Mouse (Mus musculus) stomach, embryonic 16.5 days (tissue): ENCODE measurements around the gene Otud6a. TPM values are rescaled to one million over a fixed set of nuclear protein-coding genes. Genes with fewer than 3 reads are reported as not detected.
"Not testable (repeated sequence)": the region's sequence is repeated elsewhere in the genome, so short reads cannot be mapped to it uniquely, and the experiment has no call there.

Experiments
- ATAC-seq: fragments of 200-750 bp; cut with Nextera tagmentation; 2 replicates; pipeline ENCODE4 v1.8.0; 2017; ENCODE audit warnings: moderate number of reproducible peaks, moderate TSS enrichment; ENCODE audit not compliant: insufficient read depth, low FRiP score
- H3K27ac ChIP-seq: fragments of 300-500 bp; sonication (generic); 2 replicates; pipeline ENCODE4 v1.5.1; 2014; ENCODE audit warnings: low read length
- H3K27me3 ChIP-seq: fragments of 300-500 bp; sonication (generic); 2 replicates; pipeline ENCODE4 v1.6.1; 2014; ENCODE audit warnings: low read length, control low read depth, mixed read lengths; ENCODE audit not compliant: control insufficient read depth, insufficient read depth
- H3K36me3 ChIP-seq: fragments of 300-500 bp; sonication (generic); 2 replicates; pipeline ENCODE4 v1.6.1; 2014; ENCODE audit warnings: low read length; ENCODE audit not compliant: control insufficient read depth, insufficient read depth
- H3K4me1 ChIP-seq: fragments of 300-500 bp; sonication (generic); 2 replicates; pipeline ENCODE4 v1.6.1; 2014; ENCODE audit warnings: low read length, control low read depth, mixed read lengths; ENCODE audit not compliant: control insufficient read depth, insufficient read depth
- H3K4me2 ChIP-seq: fragments of 300-500 bp; sonication (generic); 2 replicates; pipeline ENCODE4 v1.6.1; 2014; ENCODE audit warnings: low read depth, low read length, mixed read lengths
- H3K4me3 ChIP-seq: fragments of 300-500 bp; sonication (generic); replicated peaks from 2 replicates; pipeline ENCODE4 v1.5.1; 2014; ENCODE audit warnings: mild to moderate bottlenecking, low read length
- H3K9ac ChIP-seq: fragments of 300-500 bp; sonication (generic); 2 replicates; pipeline ENCODE4 v1.6.1; 2014; ENCODE audit warnings: low read length
- H3K9me3 ChIP-seq: fragments of 300-500 bp; sonication (generic); replicated peaks from 2 replicates; pipeline ENCODE4 v1.6.1; 2016; ENCODE audit warnings: low read length, control low read depth; ENCODE audit not compliant: control insufficient read depth
- WGBS: fragments of 180-500 bp; shearing (Covaris S2); extraction: QIAGEN DNeasy Blood & Tissue Kit; methylation state at CpG from one replicate; pipeline ENCODE4 v1.1.7; 2014; 5-methylcytosine and 5-hydroxymethylcytosine counted together
- microRNA counts: library from miRNA; unstranded; fragments of <30 nt; microRNA quantifications from one replicate; lab custom pipeline; 2016
- microRNA-seq: library from miRNA; unstranded; fragments of <30 nt; microRNA quantifications from one replicate; pipeline ENCODE4, GENCODE M21; 2016
- polyA plus RNA-seq: library from polyadenylated mRNA; unstranded; fragments of >200 nt; fragmentation: Nextera tagmentation; extraction: Ambion mirVana; gene quantifications from 2 replicates; pipeline ENCODE4 v1.2.1, GENCODE M21; 2015

The Otud6a gene
- polyA plus RNA-seq, 1 experiment from 2014 or later = not detected

GRCm38 (mm10) chrX:100442617-100443016, 13.8 kb downstream of the Otud6a start, which contains the start of gene Awat2:
TSS of gene Awat2 (minus strand) at chrX:100442717.
- not testable (repeated sequence) for H3K4me3 ChIP-seq, H3K27me3 ChIP-seq, ATAC-seq, H3K27ac ChIP-seq, H3K9me3 ChIP-seq, H3K36me3 ChIP-seq, H3K4me1 ChIP-seq, H3K9ac ChIP-seq, H3K4me2 ChIP-seq
- WGBS = 70% methylated on average over 2 of the region's 2 CpGs

- ATAC-seq = no peak
- H3K4me2 ChIP-seq = no peak overlapping the region
- H3K9me3 ChIP-seq = no peaks in the 10 kb centered on the region
- WGBS = 86% methylated on average over 7 of the region's 7 CpGs
- H3K9ac ChIP-seq = no peak overlapping the region
- no peak overlapping the region for H3K4me3 ChIP-seq
- no peaks in the 10 kb centered on the region; the same call in 1 of the 2 replicates for H3K27me3 ChIP-seq
- H3K36me3 ChIP-seq = no peaks in the 10 kb centered on the region
- no peak overlapping the region for H3K27ac ChIP-seq
- no peaks in the 10 kb centered on the region for H3K4me1 ChIP-seq
Measured at GRCm38 (mm10) chrX:100443532-100443931, 14.7 kb downstream of the Otud6a start.

- no peak overlapping the region for H3K4me2 ChIP-seq
- 64% methylated on average over 4 of the region's 4 CpGs for WGBS
Measured at GRCm38 (mm10) chrX:100468047-100468446, 39.2 kb downstream of the Otud6a start.

GRCm38 (mm10) chrX:100470126-100470525, 41.3 kb downstream of the Otud6a start:
- Histone ChIP-seq H3K4me2 (no peak overlapping the region), H3K4me3 (no peak overlapping the region), H3K27ac (no peak overlapping the region), H3K9me3 (no peaks in the 10 kb centered on the region), H3K36me3 (no peaks in the 10 kb centered on the region), H3K9ac (no peak overlapping the region), H3K4me1 (no peaks in the 10 kb centered on the region), H3K27me3 (peaks cover 8% of the 10 kb centered on the region)
- 80% methylated on average over 3 of the region's 3 CpGs for WGBS
- ATAC-seq = no peak

More at GRCm38 (mm10) chrX:100468047-100468446, 39.2 kb downstream of the Otud6a start:
- H3K9ac ChIP-seq = no peak overlapping the region
- H3K9me3 ChIP-seq = no peaks in the 10 kb centered on the region
- peaks cover 8% of the 10 kb centered on the region for H3K27me3 ChIP-seq
- no peak overlapping the region for H3K27ac ChIP-seq
- H3K36me3 ChIP-seq = no peaks in the 10 kb centered on the region
- no peaks in the 10 kb centered on the region for H3K4me1 ChIP-seq
- H3K4me3 ChIP-seq = no peak overlapping the region
- ATAC-seq = no peak

GRCm38 (mm10) chrX:100471491-100471890, 42.7 kb downstream of the Otud6a start:
- peaks cover 8% of the 10 kb centered on the region for H3K27me3 ChIP-seq
- ATAC-seq = no peak
- WGBS = 73% methylated on average over 3 of the region's 3 CpGs
- no peaks in the 10 kb centered on the region for H3K36me3 ChIP-seq
- no peak overlapping the region for H3K4me3 ChIP-seq
- H3K9me3 ChIP-seq = no peaks in the 10 kb centered on the region
- H3K27ac ChIP-seq = no peak overlapping the region
- no peak overlapping the region for H3K9ac ChIP-seq
- H3K4me2 ChIP-seq = no peak overlapping the region
- H3K4me1 ChIP-seq = no peaks in the 10 kb centered on the region

GRCm38 (mm10) chrX:100475569-100476223, 46.9 kb downstream of the Otud6a start:
- no peaks in the 10 kb centered on the region; the same call in 1 of the 2 replicates for H3K27me3 ChIP-seq

More at GRCm38 (mm10) chrX:100475569-100476223, 46.9 kb downstream of the Otud6a start:
- no peaks in the 10 kb centered on the region for H3K4me1 ChIP-seq
- no peak for ATAC-seq
- no peak overlapping the region for H3K27ac ChIP-seq
- H3K9me3 ChIP-seq = no peaks in the 10 kb centered on the region
- H3K4me3 ChIP-seq = no peak overlapping the region
- H3K9ac ChIP-seq = no peak overlapping the region
- 65% methylated on average over 4 of the region's 4 CpGs for WGBS
- no peaks in the 10 kb centered on the region for H3K36me3 ChIP-seq
- H3K4me2 ChIP-seq = no peak overlapping the region

MicroRNAs encoded within 50 kb of the gene (microRNA counts, 519-probe panel; counts per million panel counts)
- 2,688 counts per million, percentile 59 among the panel's probes with 10 or more counts for microRNA mmu-miR-676 (lab: Ali Mortazavi, UCI)

Small RNA genes lying within 50 kb of the gene (microRNA-seq; reads per million reads assigned to microRNA genes)
- 845 reads per million, percentile 75 among the genes with 10 or more reads in this experiment for gene Mir676

Other genes with a start within 250 kb of the Otud6a start
- gene Awat2, start 13.7 kb downstream of the Otud6a start, polyA plus RNA-seq = 0.55 and 0.84 TPM in 2 replicates
- 33.2 and 35.1 TPM in 2 replicates for gene Igbp1, start 65.3 kb downstream of the Otud6a start, polyA plus RNA-seq
- gene Dgat2l6, start 95.8 kb downstream of the Otud6a start, polyA plus RNA-seq = not detected in 2 replicates
- gene Awat1, start 143.2 kb downstream of the Otud6a start, polyA plus RNA-seq = not detected in 2 replicates
- 0.27 and 0.41 TPM in 2 replicates for gene P2ry4, start 165.9 kb downstream of the Otud6a start, polyA plus RNA-seq
- gene Arr3, start 176.5 kb downstream of the Otud6a start, polyA plus RNA-seq = not detected in 2 replicates
- gene Kif4, start 196.7 kb downstream of the Otud6a start, polyA plus RNA-seq = 22.8 and 25.5 TPM in 2 replicates
- gene Pdzd11, start 197.6 kb downstream of the Otud6a start, polyA plus RNA-seq = 80.1 and 93.6 TPM in 2 replicates